Mouse (Mus musculus): ENCODE data around the gene Pfdn2. TPM values are rescaled to one million over a fixed set of nuclear protein-coding genes. Genes with fewer than 3 reads are reported as not detected.
"Not testable (repeated sequence)": the region's sequence is repeated elsewhere in the genome, so short reads cannot be mapped to it uniquely, and the experiment has no call there.

Pfdn2 gene
- total and polyA plus RNA-seq, 3 experiments = 36.2 to 329 TPM; not detected in 1

DNA sequence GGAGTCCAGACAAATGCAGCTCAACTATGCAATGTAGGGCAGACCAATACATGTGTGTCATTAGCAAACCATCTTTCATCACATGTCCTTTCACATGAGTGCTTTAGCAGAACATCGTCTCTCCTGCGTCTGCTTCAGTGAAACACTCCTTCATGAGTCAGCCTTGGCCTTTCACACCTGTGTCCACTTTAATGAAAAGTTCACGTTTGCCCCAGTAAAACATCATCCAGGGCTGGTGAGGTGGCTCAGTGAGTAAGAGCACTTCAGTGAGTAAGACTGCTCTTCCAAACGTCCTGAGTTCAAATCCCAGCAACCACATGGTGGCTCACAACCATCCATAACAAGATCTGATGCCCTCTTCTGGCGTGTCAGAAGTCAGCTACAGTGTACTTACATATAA lies 39.3 kb upstream of the Pfdn2 start:
- H3K79me2 ChIP-seq (ENCODE audit: control insufficient read depth, insufficient read depth, low read length, poor library complexity); H3K4me3 ChIP-seq (ENCODE audit: control insufficient read depth in 1 of 2, insufficient read depth in 1 of 2, low read depth in 2 of 2, low read length in 2 of 2); H3K36me3 ChIP-seq (ENCODE audit: control insufficient read depth in 1 of 2, insufficient read depth in 2 of 2, low read length in 2 of 2); H3K9me3 ChIP-seq (replicated peaks; ENCODE audit: insufficient read depth, low read length); DNase-seq (ENCODE audit: low read depth, low spot score); H3K4me1 ChIP-seq (ENCODE audit: control insufficient read depth in 1 of 2, insufficient read depth in 2 of 2, low read length in 2 of 2); H3K9ac ChIP-seq (ENCODE audit: control insufficient read depth, low read depth, low read length, poor library complexity, severe bottlenecking); H3K27ac ChIP-seq (ENCODE audit: control insufficient read depth, low read depth, low read length): not testable (repeated sequence)
- TF ChIP-seq TBP (IDR thresholded peaks at IDR 0.05; ENCODE audit: low read depth, low read length) = peak; percentile 73; the same call in 1 of the 2 replicates
- H3K27me3 ChIP-seq (ENCODE audit: control insufficient read depth in 1 of 2, insufficient read depth in 2 of 2, low read length in 2 of 2) = peaks cover 3 to 17% of the 10 kb centered on the region in 2 experiments; a peak in 3 of 4 replicates

- H3K79me2 ChIP-seq (ENCODE audit: control insufficient read depth, insufficient read depth, low read length, poor library complexity) = no peaks in the 10 kb centered on the region
- DNase-seq (ENCODE audit: low read depth, low spot score) = no peak
- no peaks in the 10 kb centered on the region for H3K4me1 ChIP-seq (ENCODE audit: control insufficient read depth in 1 of 2, insufficient read depth in 2 of 2, low read length in 2 of 2)
- no peaks in the 10 kb centered on the region for H3K9me3 ChIP-seq (replicated peaks; ENCODE audit: insufficient read depth, low read length)
- TF ChIP-seq CTCF (IDR thresholded peaks at IDR 0.05 in 2 of 3, conservative IDR thresholded peaks at IDR 0.05 in 1 of 3; ENCODE audit: control insufficient read depth in 1 of 3, insufficient read depth in 1 of 3, low read depth in 2 of 3, low read length in 3 of 3, poor library complexity in 1 of 3, severe bottlenecking in 1 of 3) (no peak), KAT2A (conservative IDR thresholded peaks at IDR 0.05; ENCODE audit: low read depth, low read length) (no peak), SIN3A (IDR thresholded peaks at IDR 0.05; ENCODE audit: low read length) (no peak), TAL1 (IDR thresholded peaks at IDR 0.05; ENCODE audit: low read length) (no peak), JUND (IDR thresholded peaks at IDR 0.05; ENCODE audit: low read depth, low read length) (no peak)
- H3K9ac ChIP-seq (ENCODE audit: control insufficient read depth, low read depth, low read length, poor library complexity, severe bottlenecking) = no peak overlapping the region
- H3K4me3 ChIP-seq (ENCODE audit: control insufficient read depth in 1 of 2, insufficient read depth in 1 of 2, low read depth in 2 of 2, low read length in 2 of 2) = no peak overlapping the region
- peaks cover 3 to 13% of the 10 kb centered on the region in 2 experiments; a peak in 3 of 4 replicates for H3K27me3 ChIP-seq (ENCODE audit: control insufficient read depth in 1 of 2, insufficient read depth in 2 of 2, low read length in 2 of 2)
- H3K27ac ChIP-seq (ENCODE audit: control insufficient read depth, low read depth, low read length) = no peak overlapping the region
- H3K36me3 ChIP-seq (ENCODE audit: control insufficient read depth in 1 of 2, insufficient read depth in 2 of 2, low read length in 2 of 2) = no peaks in the 10 kb centered on the region
Measured at GRCm38 (mm10) chr1:171309321-171309720, 36.1 kb upstream of the Pfdn2 start.

- no peak for DNase-seq (ENCODE audit: low read depth, low spot score)
- no peak overlapping the region for H3K4me3 ChIP-seq (ENCODE audit: control insufficient read depth in 1 of 2, insufficient read depth in 1 of 2, low read depth in 2 of 2, low read length in 2 of 2)
- H3K27ac ChIP-seq (ENCODE audit: control insufficient read depth, low read depth, low read length) = no peak overlapping the region
- H3K36me3 ChIP-seq (ENCODE audit: control insufficient read depth in 1 of 2, insufficient read depth in 2 of 2, low read length in 2 of 2) = peaks cover 0 to 2% of the 10 kb centered on the region in 2 experiments; a peak in 1 of 4 replicates
- H3K9ac ChIP-seq (ENCODE audit: control insufficient read depth, low read depth, low read length, poor library complexity, severe bottlenecking) = no peak overlapping the region
- no peaks in the 10 kb centered on the region for H3K4me1 ChIP-seq (ENCODE audit: control insufficient read depth in 1 of 2, insufficient read depth in 2 of 2, low read length in 2 of 2)
- no peaks in the 10 kb centered on the region for H3K9me3 ChIP-seq (replicated peaks; ENCODE audit: insufficient read depth, low read length)
- TF ChIP-seq POLR2AphosphoS2 (IDR thresholded peaks at IDR 0.05; ENCODE audit: low read length) = peak; percentile 43; the same call in 1 of the 2 replicates
- no peak for TF ChIP-seq SMC3 (IDR thresholded peaks at IDR 0.05; ENCODE audit: low read depth, low read length)
- H3K27me3 ChIP-seq (ENCODE audit: control insufficient read depth in 1 of 2, insufficient read depth in 2 of 2, low read length in 2 of 2) = no peaks in the 10 kb centered on the region
- H3K79me2 ChIP-seq (ENCODE audit: control insufficient read depth, insufficient read depth, low read length, poor library complexity) = no peaks in the 10 kb centered on the region
Measured at GRCm38 (mm10) chr1:171319748-171320147, 25.7 kb upstream of the Pfdn2 start.

DNA sequence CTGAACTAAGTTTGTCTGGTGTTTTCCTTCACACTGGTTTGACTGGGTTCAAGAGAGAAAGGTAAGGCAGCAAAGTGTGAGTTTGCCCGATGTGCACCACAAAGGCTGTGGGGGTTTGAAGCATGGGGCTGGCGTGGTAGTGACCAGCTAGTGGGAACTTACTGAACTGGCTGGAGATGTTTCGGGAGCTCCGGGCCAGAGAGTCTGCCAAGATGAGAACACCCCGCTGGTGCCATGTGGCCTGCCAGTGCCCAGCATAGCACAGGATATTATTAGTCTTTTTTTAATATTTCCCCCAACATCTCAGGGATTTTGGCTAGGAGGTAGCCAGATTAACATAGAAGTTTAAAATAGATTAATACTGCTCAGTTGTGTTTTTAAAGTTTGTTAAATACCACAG lies 25.3 kb upstream of the Pfdn2 start:
- Histone ChIP-seq H3K36me3 (ENCODE audit: control insufficient read depth in 1 of 2, insufficient read depth in 2 of 2, low read length in 2 of 2) (peaks cover 0 to 2% of the 10 kb centered on the region in 2 experiments; a peak in 1 of 4 replicates), H3K9ac (ENCODE audit: control insufficient read depth, low read depth, low read length, poor library complexity, severe bottlenecking) (no peak overlapping the region), H3K4me3 (ENCODE audit: control insufficient read depth in 1 of 2, insufficient read depth in 1 of 2, low read depth in 2 of 2, low read length in 2 of 2) (no peak overlapping the region), H3K27me3 (ENCODE audit: control insufficient read depth in 1 of 2, insufficient read depth in 2 of 2, low read length in 2 of 2) (no peaks in the 10 kb centered on the region), H3K9me3 (replicated peaks; ENCODE audit: insufficient read depth, low read length) (no peaks in the 10 kb centered on the region), H3K4me1 (ENCODE audit: control insufficient read depth in 1 of 2, insufficient read depth in 2 of 2, low read length in 2 of 2) (no peaks in the 10 kb centered on the region), H3K27ac (ENCODE audit: control insufficient read depth, low read depth, low read length) (no peak overlapping the region), H3K79me2 (ENCODE audit: control insufficient read depth, insufficient read depth, low read length, poor library complexity) (no peaks in the 10 kb centered on the region)
- DNase-seq (ENCODE audit: low read depth, low spot score) = no peak
- no peak for TF ChIP-seq MAFK (IDR thresholded peaks at IDR 0.05; ENCODE audit: borderline replicate concordance, low read depth, low read length)
- TF ChIP-seq SIN3A (IDR thresholded peaks at IDR 0.05; ENCODE audit: low read length) = no peak
- no peak for TF ChIP-seq SMC3 (IDR thresholded peaks at IDR 0.05; ENCODE audit: low read depth, low read length)
- no peak for TF ChIP-seq MYC (IDR thresholded peaks at IDR 0.05; ENCODE audit: low read depth, low read length)
- no peak for TF ChIP-seq CHD1 (IDR thresholded peaks at IDR 0.05; ENCODE audit: low read depth, low read length)
- no peak for TF ChIP-seq TBP (IDR thresholded peaks at IDR 0.05; ENCODE audit: low read depth, low read length)
- no peak for TF ChIP-seq BHLHE40 (IDR thresholded peaks at IDR 0.05; ENCODE audit: borderline replicate concordance, low read depth, low read length)
- no peak for TF ChIP-seq CHD2 (IDR thresholded peaks at IDR 0.05; ENCODE audit: low read length)
- TF ChIP-seq POLR2A (IDR thresholded peaks at IDR 0.05; ENCODE audit: control insufficient read depth in 1 of 2, insufficient read depth in 1 of 2, low read depth in 1 of 2, low read length in 2 of 2, poor library complexity in 1 of 2) = no peak
